Mouse (Mus musculus): Measurements from ENCODE around the gene 1700016K19Rik.
"Not testable (repeated sequence)": the region's sequence is repeated elsewhere in the genome, so short reads cannot be mapped to it uniquely, and the experiment has no call there.

Gene 1700016K19Rik

DNA sequence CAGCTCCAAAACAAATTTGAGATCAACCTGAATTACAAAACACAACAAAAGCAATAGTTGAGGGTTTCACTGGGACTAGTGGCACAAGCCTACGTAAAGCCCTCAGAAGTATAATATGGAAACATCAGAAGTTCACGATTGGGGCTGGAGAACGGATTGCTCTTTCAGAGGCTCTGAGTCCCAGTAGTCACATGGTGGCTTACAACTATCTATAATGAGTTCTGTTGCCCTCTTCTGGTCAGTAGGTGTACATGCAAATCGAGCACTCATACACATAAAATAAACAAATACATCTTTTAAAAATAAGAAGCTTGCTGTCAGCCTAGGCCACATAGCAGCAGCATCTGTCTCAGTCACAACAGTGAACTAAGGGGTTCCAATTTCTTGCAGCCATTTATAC lies 16.5 kb upstream of the 1700016K19Rik start:
- CTCF ChIA-PET, result interaction anchor here (1.4 kb wide), 1 partner anchor 14 kb away, joined by 3 read pairs; no protein-coding TSS in a partner anchor

DNA sequence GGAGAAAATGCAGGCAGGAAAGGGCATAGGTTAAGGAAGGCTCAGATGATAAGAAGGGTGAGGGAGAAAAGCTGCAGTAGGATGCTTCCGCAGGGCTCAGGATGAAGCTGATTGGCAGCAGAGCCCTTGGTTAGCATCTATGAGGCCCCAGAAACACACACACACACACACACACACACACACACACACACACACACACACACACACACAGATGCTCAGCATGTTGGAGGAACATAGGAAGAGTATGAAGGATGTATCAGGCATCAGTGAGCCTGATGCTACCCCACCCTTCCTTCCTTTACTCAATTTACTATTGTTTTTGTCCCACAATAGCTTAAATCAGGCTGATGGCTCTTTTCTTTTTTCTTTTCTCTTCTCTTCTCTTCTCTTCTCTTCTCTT lies 15.1 kb upstream of the 1700016K19Rik start:
- CTCF ChIA-PET, result interaction anchor here (0.6 to 0.7 kb wide), 2 partner anchors 9 to 21 kb away, joined by 4 to 5 read pairs; no protein-coding TSS in a partner anchor

DNA sequence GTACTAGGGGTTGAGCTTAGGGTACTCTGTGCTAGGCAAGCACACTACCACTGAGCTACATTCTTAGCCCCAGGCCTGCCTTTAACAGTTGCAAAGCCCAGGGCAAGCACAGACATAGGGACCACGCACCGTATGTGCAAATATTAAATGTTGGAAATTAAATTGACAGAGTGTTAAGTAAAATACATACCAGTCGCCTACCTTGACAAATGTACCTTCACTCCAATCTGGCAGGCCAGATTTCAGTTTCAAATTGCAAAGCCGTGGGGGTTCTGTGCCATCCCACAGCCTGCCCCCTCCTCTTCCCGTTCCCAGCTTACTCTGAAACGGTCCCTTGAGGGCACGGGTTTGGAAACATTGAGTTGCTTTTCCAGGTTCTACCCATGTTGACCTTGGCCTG lies 13.8 kb upstream of the 1700016K19Rik start:
- CTCF ChIA-PET, result interaction anchor here (0.7 kb wide), 1 partner anchor 50 kb away, joined by 3 read pairs; no protein-coding TSS in a partner anchor

DNA sequence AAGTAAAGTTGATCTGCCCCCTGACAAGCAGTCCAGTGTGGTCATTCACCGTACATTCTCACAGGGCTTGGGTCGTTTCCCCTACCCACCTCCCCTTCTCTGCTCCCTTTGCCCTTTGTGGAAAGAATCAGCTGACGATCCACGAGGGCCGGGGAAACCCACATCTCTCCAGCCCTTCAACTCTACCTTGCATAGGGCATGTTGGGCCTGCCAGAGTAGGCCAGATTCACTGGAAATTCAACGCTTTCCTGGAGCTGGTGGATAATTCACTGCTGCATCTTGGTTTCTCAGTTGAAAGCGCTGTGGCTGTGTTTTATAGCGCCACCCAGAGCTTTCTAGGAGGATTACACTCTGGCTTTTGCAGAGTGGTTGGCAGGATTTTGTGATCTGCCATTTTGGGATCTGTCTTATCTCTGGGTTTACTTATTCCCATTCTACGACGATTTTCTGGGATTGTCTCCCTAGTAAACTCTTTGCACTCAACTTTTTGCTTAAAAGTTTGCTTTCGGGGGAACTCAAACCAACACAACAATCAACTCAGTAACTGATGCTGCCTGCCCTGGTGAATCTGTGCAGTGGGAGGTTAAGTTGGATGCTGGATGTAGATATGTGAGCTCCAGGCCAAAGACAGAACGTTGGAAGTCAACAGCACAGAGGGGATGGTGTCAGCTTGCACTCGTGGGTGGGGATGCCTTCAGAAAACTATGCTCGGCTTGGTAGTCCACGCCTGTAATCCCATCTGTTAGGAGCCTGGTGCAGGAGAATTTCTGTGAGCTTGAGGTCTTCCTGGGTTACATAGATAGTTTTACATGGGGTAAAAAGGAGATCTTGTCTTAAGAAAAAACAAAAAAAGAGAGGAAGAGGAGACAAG lies 8.5 kb upstream of the 1700016K19Rik start:
- CTCF ChIA-PET, result interaction anchor here (0.5 to 0.9 kb wide), 2 partner anchors 8 to 138 kb away, joined by 3 to 5 read pairs; partner anchors contain the start of gene 1700016K19Rik

DNA sequence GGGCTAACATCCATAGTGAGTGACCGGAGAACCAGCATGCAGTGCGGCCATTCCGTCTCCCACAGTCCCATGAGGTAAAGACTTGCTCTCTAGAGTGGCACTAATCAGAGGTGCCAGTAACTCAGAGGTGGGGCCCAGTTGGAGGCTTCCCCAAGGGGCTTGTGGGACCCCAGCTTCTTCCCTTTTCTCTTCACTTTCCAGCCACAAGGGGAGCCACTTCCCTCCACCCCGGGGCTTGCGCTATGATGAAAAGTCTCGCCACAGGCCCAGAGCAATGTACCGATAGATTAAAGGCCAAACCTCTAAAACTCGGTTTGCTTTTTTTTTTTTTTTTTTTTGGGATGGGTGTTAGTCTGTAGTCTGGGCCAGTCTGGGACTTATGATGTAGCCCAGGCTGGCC lies 7.8 kb upstream of the 1700016K19Rik start:
- CTCF ChIA-PET, result interaction anchor here (0.6 kb wide), 1 partner anchor 862 kb away, joined by 3 read pairs; no protein-coding TSS in a partner anchor

DNA sequence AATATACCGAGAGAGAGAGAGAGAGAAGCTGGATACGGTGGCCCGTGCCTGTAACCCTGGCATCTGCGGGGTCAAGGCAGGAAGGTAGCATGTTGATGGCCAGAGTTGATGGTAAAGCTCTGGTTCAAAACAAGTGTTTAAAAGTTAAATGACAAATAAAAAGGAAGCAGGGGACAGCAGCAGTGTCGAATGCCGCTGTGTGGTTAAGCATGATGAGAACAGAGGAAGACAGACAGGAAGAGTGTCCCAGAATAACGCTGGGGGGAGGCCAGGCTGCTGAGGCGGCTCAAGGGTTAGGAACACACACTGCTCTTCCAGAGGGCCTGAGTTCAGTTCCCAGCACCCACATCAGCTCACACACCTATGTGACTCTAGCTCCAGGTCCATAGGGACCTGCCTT lies 7.2 kb upstream of the 1700016K19Rik start:
- CTCF ChIA-PET, result interaction anchor here (0.6 kb wide), 1 partner anchor 861 kb away, joined by 3 read pairs; no protein-coding TSS in a partner anchor

DNA sequence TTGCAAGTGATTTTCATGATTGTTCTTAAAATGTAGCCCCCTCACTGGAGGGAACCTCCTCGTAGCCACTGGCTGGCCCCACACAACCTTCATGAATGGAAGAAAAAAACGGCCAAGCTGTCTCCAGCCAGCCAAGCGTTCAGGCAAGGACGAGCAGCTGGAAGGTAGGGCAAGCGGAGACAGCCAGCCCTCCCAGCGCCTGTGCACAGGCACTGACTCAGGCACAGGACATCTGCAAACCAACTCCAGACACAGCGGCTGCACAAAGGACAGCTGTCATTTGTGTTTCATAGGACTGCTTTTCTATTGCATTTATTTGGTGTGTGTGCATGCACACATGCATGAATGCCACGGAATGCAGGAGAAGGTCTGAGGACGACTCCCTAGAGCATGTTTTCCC lies 5.4 kb upstream of the 1700016K19Rik start:
- CTCF ChIA-PET, result no interaction called here

DNA sequence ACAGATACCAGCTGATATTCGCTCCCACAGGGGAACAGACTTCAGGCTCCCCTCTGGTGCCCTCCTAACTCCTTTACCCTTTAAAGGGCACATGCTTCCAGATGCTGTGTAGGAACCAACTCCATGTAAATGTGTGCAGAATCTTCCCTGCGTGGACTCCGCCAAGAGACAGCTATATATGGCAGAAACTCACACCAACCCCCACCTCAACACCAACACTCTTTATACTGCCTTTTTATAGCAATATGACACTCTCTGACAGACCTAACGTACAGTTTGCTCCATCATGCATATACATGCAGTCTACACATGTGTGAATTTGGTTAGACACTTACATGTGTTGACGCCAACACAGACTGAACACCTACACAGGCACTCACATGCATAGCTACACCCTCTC lies 989 bp downstream of the 1700016K19Rik start:
- CTCF ChIA-PET, result no interaction called here

DNA sequence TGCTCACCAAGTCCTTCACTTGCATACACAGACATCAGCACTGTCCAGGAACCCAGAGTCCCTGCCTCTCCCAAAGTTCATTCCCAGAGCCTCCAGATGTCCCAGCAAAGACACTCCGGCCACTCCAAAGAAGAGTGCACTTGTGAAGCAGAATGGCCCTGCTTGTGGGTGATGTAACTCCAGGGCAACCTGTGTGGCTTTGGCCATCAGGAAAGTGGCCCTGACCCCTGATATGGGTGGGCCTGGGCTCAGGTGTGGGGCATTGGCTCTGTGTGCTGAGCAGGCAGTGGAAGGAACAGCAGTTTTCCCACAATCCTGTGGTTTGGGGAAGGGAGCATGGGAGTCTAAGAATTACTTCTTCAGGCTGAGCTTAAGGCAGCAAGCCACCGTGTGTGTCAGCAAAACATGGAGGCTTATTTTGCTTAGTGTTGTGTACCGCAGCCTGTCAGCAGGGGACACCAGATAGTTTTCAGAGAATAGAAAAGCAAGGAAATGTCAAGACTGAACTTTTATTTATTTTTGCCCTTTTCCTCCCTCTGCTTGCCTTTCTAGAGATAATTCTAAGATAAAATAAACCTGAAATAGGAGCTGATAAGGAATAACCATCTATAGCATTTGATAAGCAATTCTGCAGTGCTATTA lies 1.6 kb downstream of the 1700016K19Rik start:
- CTCF ChIA-PET, result interaction anchor here (0.5 kb wide), 1 partner anchor 23 kb away, joined by 3 read pairs; no protein-coding TSS in a partner anchor

DNA sequence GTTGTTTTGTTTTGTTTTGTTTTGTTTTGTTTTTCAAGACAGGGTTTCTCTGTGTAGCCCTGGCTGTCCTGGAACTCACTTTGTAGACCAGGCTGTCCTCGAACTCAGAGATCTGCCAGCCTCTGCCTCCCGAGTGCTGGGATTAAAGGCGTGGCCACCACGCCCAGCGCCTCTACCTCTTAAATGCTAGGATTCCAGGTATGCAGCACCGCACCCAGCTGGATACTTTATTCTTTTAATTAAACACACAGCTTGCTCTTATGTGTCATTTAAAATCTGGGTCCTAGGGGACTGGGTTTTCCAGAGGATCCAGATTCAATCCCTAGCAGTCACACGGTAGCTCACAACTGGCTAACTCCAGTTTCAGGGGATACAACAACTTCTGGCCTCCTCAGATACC lies 4.6 kb downstream of the 1700016K19Rik start:
- CTCF ChIA-PET, result not testable (repeated sequence)

DNA sequence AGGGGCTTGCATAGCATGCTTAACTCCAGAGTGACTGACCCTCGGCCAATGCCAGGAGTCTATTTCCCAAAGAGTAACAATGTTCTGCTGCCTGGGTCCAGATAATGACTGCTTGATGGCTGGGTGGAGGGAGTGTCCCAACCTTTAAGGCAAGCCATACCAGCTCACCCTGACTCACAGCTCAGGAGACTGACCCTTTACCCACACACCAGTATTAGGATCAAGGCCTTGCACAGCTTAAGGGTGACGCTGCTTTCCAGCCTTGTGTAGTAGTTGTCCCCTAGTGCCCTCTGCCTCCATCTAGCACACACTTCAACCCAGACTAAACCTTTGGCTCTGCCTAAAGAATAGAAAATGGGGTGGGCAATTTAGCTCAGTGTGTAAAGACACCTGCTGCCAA lies 8.4 kb downstream of the 1700016K19Rik start:
- CTCF ChIA-PET, result no interaction called here

DNA sequence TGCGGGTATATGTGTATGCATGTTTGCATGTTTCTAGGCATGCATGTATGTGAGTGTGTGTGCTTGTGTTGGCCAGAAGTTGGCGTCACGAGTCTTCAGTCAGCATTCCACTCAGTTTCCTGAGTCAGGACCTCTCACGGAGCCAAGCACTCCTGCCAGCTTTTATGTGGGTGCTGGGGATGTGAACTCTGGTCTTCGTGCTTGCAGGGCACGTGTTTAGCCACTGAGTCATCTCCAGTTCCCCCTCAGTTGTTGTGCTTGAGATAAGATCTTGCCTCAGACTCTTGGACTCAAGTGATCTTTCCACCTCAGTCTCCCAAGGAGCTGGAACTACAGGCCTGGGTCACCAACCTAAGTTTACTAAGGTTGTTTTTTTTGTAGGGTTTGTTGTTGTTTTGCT lies 9.4 kb downstream of the 1700016K19Rik start:
- CTCF ChIA-PET, result no interaction called here

DNA sequence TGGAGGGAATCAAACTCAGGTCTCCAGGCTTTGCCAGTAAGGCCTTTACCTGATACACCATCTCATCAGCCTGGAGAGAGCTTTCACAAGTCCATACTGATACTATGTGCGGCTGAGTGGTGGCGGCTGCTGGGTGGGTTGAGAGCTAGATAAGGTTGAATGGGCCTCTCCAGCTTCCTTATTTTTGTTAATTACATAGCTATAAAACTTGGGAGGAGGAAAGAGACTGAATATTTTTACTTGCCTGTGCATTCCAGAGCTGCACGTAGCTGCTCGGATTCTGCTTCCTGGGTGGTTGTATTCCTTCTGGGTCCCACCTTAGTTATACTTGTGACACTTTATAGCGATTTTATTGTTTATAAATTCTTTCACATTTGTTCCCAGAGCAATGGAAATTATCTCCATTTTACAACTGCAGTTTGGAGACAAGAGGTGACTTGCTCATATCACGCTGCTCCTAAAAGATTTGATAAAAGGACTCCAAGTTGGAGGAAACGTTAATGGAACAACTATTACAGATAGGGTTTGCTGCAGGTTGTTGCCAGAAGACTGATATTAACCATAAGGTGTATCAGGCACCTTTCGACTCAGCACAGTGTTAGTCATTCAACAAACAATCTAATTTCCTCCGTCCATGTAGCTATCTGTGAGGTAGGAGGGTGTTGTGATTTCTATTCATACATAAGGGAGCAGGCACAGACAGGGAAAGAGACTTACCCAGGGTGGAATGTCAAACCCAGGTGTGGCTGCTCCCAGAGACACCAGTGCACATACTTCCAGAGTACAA lies 11.3 kb downstream of the 1700016K19Rik start:
- CTCF ChIA-PET, result interaction anchor here (0.6 kb wide), 1 partner anchor 525 kb away, joined by 3 read pairs; no protein-coding TSS in a partner anchor

DNA sequence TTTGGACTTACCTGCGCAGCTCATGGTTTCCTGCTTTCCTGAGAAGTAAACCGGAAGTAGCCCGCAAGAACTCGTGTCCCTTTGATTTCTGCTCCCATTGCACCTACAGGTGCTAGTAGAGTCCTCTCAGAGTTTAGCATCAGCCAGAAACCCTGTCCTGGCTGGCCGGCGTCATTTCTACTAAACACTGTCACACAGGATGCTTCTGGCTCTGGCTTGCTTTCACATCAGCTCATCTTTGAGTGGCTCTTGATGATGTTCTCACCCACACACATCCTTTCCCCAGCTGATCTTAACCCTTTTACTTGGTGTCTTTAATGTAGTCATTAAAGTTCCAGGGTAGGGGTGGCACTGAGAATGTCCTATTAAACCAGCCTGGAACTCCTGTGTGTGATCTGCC lies 15.5 kb downstream of the 1700016K19Rik start:
- CTCF ChIA-PET, result interaction anchor here (0.5 kb wide), 1 partner anchor 159 kb away, joined by 6 read pairs; no protein-coding TSS in a partner anchor

DNA sequence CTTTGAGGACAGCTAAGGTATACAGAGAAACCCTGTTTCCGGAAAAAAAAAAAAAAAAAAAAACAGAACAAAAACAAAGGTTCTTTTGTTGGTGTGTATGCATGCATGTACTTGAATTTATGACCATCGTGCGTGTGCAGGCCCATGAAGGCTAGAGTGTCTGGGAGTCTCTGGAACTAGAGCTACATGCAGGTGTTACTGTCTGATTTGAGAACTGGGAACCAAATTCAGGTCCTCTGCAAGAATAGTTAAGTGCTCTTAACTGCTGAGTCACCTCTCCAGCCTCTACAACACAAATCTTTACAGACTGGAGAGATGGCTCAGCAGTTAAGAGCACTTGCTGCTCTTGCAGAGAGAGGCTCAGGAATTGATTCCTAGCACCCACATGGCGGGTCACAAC lies 16.1 kb downstream of the 1700016K19Rik start:
- CTCF ChIA-PET, result interaction anchor here (0.7 kb wide), 1 partner anchor 18 kb away, joined by 7 read pairs; no protein-coding TSS in a partner anchor

DNA sequence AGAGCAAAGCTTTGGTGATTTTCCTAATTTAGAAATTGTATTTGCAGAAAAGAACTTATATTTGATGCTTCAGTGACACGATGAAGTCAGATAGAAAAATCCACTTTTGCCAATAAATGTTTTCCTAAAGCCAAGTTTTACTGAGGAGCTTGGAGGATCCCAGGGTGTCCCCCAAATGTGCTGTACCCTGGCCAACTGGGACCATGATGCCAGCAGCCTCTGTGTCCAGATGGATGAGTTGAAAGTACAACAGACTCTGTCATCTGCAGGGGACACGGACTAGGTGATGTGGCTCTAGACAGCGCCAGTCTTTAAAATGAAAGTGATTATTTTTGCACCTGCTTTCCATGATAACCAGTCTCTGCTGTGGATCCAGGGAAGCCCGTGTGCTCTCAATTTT lies 20.2 kb downstream of the 1700016K19Rik start:
- CTCF ChIA-PET, result no interaction called here

DNA sequence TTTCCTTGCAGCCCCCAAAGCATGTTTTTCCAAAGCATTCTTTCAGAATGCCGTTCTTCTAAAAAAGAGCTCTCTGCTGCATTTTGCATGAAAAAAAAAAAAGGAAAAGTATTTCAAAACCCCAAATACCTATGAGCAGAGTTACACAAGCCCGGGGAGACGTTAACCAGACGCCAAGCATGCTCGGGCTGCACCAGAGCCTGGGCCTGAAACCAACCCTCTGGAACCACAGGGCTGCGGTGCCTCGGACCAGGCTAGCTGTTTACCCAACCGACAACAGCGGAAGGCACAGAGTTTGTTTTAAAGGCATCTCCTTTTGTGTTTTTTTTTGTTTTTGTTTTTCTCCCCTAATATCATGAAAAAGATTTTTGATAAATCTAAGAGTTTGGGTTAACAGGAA lies 21.2 kb downstream of the 1700016K19Rik start:
- CTCF ChIA-PET, result interaction anchor here (1.0 kb wide), 1 partner anchor 33 kb away, joined by 3 read pairs; no protein-coding TSS in a partner anchor

DNA sequence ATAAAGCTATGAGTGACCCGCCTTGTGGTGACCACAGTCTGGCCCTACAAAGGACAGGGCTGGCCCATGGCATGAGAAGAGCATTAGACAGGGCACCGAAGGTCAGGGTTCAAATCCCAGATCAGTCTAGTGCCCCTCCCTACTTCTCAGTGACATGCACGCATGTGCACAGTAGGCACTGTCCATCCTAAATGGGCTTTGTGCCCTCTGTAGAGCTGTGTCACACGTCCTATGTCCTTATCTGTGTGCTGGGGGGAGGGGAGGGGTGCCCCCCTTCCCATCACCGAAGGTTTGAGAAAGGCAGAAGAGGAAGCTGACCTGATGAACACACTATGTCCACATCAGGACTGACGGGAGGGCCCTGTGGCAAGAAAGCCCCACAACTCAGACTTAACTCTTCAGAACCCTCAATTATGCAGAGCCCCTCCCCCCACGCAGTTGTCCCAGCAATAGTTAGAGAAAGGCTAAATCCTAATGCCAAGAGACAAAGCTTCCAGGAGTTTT lies 25.4 kb downstream of the 1700016K19Rik start:
- CTCF ChIA-PET, result interaction anchor here (0.9 kb wide), 1 partner anchor 12 kb away, joined by 6 read pairs; no protein-coding TSS in a partner anchor

DNA sequence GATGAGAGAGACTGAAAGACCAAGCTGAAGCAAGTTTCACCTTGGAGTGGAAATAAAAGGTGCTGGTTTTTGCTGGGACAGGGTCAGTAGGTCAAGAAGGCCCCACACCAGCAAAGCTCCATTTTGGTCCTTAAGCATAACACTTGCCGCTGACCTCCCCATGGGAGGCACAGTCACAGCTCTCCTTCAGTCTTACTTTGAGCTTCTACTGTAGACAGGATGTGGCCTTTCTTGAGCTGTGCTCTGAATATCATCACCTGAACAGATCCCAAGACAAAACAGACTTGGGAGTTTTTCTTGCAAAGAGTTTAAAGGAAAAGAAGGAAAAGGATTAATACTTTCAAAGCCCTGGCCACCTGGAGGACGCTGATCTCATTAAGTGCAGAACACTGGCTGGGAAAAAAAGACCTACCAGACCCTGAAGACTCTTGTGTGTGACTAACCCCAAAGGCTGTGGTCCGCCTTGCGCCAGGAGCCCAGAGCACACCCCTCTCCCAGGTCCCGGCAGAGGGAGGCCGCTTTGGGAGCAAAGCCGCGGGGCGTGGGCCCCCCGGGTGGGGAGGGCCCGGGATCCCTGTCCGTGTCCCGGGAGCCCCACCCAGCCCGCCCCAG lies 26.9 kb downstream of the 1700016K19Rik start:
- CTCF ChIA-PET, result no interaction called here

DNA sequence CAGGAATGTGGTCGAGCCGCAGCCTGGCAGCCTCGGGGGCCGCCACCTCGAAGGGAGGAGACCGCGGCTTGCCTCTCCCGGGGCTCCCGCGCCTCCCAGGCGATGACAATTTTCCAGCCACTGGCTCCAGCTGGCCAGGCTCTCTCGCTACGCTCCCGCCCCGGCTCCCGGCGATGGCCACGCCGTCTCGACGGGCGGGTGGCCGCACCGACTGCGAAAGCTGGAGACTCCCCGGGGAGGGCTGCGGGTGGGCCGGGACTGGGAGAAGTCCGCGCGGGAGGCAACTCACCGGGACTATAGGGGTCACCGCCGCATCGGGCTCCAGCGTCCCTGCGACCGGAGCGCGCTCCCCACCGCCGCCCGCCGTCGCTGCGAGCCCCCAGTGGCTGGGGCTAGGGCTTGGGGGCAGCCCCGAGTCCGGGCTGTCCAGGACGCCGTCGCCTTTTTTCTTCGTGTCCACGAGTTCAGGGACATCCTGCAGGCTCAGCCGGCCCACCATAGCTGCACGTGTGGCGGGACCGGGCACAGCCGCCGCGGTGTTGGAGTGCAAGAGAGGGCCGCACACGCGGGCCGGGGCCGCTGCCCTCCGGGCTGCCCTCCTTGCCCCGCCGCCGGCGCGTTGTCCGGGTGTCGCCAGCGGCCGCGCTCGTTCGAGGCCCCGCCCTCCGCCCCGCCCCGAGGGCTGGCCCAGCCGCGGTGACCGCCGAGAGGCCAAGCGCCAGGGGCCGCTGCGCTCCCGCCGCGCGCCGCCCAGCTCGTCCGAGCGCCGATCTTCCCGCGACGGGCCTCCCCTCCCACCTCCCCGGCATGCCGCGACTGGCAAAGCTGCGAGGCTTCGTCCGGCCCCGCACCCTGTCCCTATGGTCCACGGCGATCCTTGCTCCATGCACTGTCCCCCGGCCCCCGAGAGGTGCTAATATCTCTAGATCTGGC lies 27.7 kb downstream of the 1700016K19Rik start, which contains the start of gene Rflnb:
Rflnb (minus strand) TSS at position 644 of the 933 bp plus-strand sequence.
- CTCF ChIA-PET, result interaction anchor here (0.6 to 0.9 kb wide), 2 partner anchors 27 to 470 kb away, joined by 5 to 18 read pairs; no protein-coding TSS in a partner anchor
